Mouse (Mus musculus) CH12.LX (cell line): ENCODE measurements at regions not wholly inside any gene's neighbourhood (a gene's known extent, or its start where the extent isn't known, plus 50 kb on each side); places are given as distances from the start of the nearest gene placed in this dataset.
A peak's percentile ranks its signal among the peaks of the same experiment; 100 is the strongest.

Experiments used
- DNase-seq: peaks from one replicate; pipeline ENCODE4 v3.0.0-alpha.2; 2013; ENCODE audit errors: extremely low read depth
- H3K27ac ChIP-seq: 2 replicates; pipeline ENCODE4 v1.5.1; 2012; ENCODE audit warnings: low read depth, mild to moderate bottlenecking, control low read depth, moderate library complexity; ENCODE audit not compliant: insufficient read depth
- H3K27me3 ChIP-seq: replicated peaks from 2 replicates; pipeline ENCODE3; 2012; ENCODE audit warnings: inconsistent platforms
- H3K36me3 ChIP-seq, 2 experiments: replicated peaks in 1 of 2; 2 replicates each; pipeline versions ENCODE3 to v1.6.1; 2012; ENCODE audit warnings: inconsistent platforms in 1 of 2, low read length in 1 of 2, mild to moderate bottlenecking in 1 of 2, mixed read lengths in 1 of 2, moderate library complexity in 1 of 2; ENCODE audit not compliant: control insufficient read depth in 1 of 2, insufficient read depth in 1 of 2
- H3K4me1 ChIP-seq, 2 experiments: 2 replicates each; pipeline ENCODE4 v1.6.1; 2012; ENCODE audit warnings: inconsistent platforms in 1 of 2, moderate library complexity in 1 of 2; ENCODE audit not compliant: insufficient read depth in 2 of 2, control insufficient read depth in 1 of 2
- H3K4me2 ChIP-seq: 2 replicates; pipeline ENCODE4 v1.6.1; 2012; ENCODE audit warnings: low read depth, mild to moderate bottlenecking, control low read depth; ENCODE audit not compliant: poor library complexity, insufficient read depth, severe bottlenecking
- H3K4me3 ChIP-seq, 3 experiments: fragments of 150-350 bp in 1 of 3; sonication (generic) in 1 of 3; replicated peaks in 1 of 3; 2 replicates each; pipeline versions ENCODE3 to v1.5.1; 2011 to 2012; ENCODE audit warnings: low read depth in 2 of 3, low read length in 2 of 3, mild to moderate bottlenecking in 2 of 3, moderate library complexity in 2 of 3, control low read depth in 1 of 3, improper control_type of control experiment in 1 of 3, inconsistent platforms in 1 of 3, mixed read lengths in 1 of 3; ENCODE audit not compliant: poor library complexity in 1 of 3
- H3K79me2 ChIP-seq: replicated peaks from 2 replicates; pipeline ENCODE4 v1.6.1; 2012; ENCODE audit warnings: mild to moderate bottlenecking, moderate library complexity; ENCODE audit not compliant: control insufficient read depth, poor library complexity, insufficient read depth, severe bottlenecking; ENCODE audit errors: extremely low read depth
- H3K9ac ChIP-seq: 2 replicates; pipeline ENCODE4 v1.6.1; 2012; ENCODE audit warnings: low read depth, mild to moderate bottlenecking, control low read depth, moderate library complexity; ENCODE audit not compliant: insufficient read depth
- H3K9me3 ChIP-seq: replicated peaks from 2 replicates; pipeline ENCODE3; 2012; ENCODE audit warnings: low read length, inconsistent platforms, mixed read lengths
- CHD1 ChIP-seq: IDR thresholded peaks from 2 replicates; pipeline ENCODE4 v1.6.1; 2012; ENCODE audit warnings: low read depth, low read length, improper control_type of control experiment, inconsistent platforms
- CHD2 ChIP-seq: IDR thresholded peaks from 2 replicates; pipeline ENCODE4 v1.6.1; 2011; ENCODE audit warnings: low read length, improper control_type of control experiment
- CTCF ChIP-seq, 2 experiments: IDR thresholded peaks in 1 of 2; conservative IDR thresholded peaks in 1 of 2; 2 replicates each; pipeline ENCODE4 v1.5.1; 2011 to 2012; ENCODE audit warnings: low read depth in 2 of 2, low read length in 2 of 2, improper control_type of control experiment in 1 of 2, inconsistent platforms in 1 of 2, mild to moderate bottlenecking in 1 of 2, moderate library complexity in 1 of 2
- E2F4 ChIP-seq: IDR thresholded peaks from 2 replicates; pipeline ENCODE4 v1.6.1; 2011; ENCODE audit warnings: low read depth, low read length, improper control_type of control experiment; ENCODE audit not compliant: insufficient replicate concordance
- ETS1 ChIP-seq: conservative IDR thresholded peaks from 2 replicates; pipeline ENCODE4 v1.6.1; 2012; ENCODE audit warnings: low read depth, mild to moderate bottlenecking, inconsistent platforms, low read length, improper control_type of control experiment, moderate library complexity
- GABPA ChIP-seq: IDR thresholded peaks from 2 replicates; pipeline ENCODE4 v1.6.1; 2012; ENCODE audit warnings: low read depth, low read length, improper control_type of control experiment, inconsistent platforms; ENCODE audit not compliant: insufficient replicate concordance
- HCFC1 ChIP-seq: IDR thresholded peaks from 2 replicates; pipeline ENCODE4 v1.6.1; 2012; ENCODE audit warnings: low read depth, mild to moderate bottlenecking, inconsistent platforms, low read length, improper control_type of control experiment
- IRF4 ChIP-seq: IDR thresholded peaks from 2 replicates; pipeline ENCODE4 v1.6.1; 2014; ENCODE audit warnings: low read depth, mild to moderate bottlenecking, inconsistent platforms, low read length, improper control_type of control experiment
- KAT2A ChIP-seq: IDR thresholded peaks from 2 replicates; pipeline ENCODE4 v1.6.1; 2012; ENCODE audit warnings: low read length, improper control_type of control experiment, inconsistent platforms; ENCODE audit not compliant: insufficient replicate concordance
- MAZ ChIP-seq: IDR thresholded peaks from 2 replicates; pipeline ENCODE4 v1.6.1; 2012; ENCODE audit warnings: low read depth, mild to moderate bottlenecking, inconsistent platforms, low read length, improper control_type of control experiment, moderate library complexity
- MYC ChIP-seq: IDR thresholded peaks from 2 replicates; pipeline ENCODE4 v1.6.1; 2011; ENCODE audit warnings: low read depth, mild to moderate bottlenecking, improper control_type of control experiment, low read length
- NELFE ChIP-seq: IDR thresholded peaks from 2 replicates; pipeline ENCODE4 v1.6.1; 2011; ENCODE audit warnings: low read depth, low read length, improper control_type of control experiment
- NRF1 ChIP-seq: IDR thresholded peaks from 2 replicates; pipeline ENCODE4 v1.6.1; 2014; ENCODE audit warnings: low read depth, mild to moderate bottlenecking, inconsistent platforms, low read length, improper control_type of control experiment, moderate library complexity
- PAX5 ChIP-seq: IDR thresholded peaks from 2 replicates; pipeline ENCODE4 v1.6.1; 2012; ENCODE audit warnings: low read length, inconsistent platforms, mixed read lengths
- POLR2AphosphoS2 ChIP-seq: IDR thresholded peaks from 2 replicates; pipeline ENCODE4 v1.6.1; 2011; ENCODE audit warnings: low read depth, low read length, improper control_type of control experiment
- RAD21 ChIP-seq: IDR thresholded peaks from 2 replicates; pipeline ENCODE4 v1.6.1; 2011; ENCODE audit warnings: low read depth, mild to moderate bottlenecking, low read length, improper control_type of control experiment, moderate library complexity
- RCOR1 ChIP-seq: conservative IDR thresholded peaks from 2 replicates; pipeline ENCODE4 v1.6.1; 2012; ENCODE audit warnings: low read depth, mild to moderate bottlenecking, inconsistent platforms, low read length, improper control_type of control experiment
- SIN3A ChIP-seq: IDR thresholded peaks from 2 replicates; pipeline ENCODE4 v1.6.1; 2012; ENCODE audit warnings: low read length, improper control_type of control experiment, inconsistent platforms
- SMC3 ChIP-seq: IDR thresholded peaks from 2 replicates; pipeline ENCODE4 v1.6.1; 2011; ENCODE audit warnings: low read depth, low read length, improper control_type of control experiment
- TBP ChIP-seq: conservative IDR thresholded peaks from 2 replicates; pipeline ENCODE4 v1.6.1; 2011; ENCODE audit warnings: low read depth, low read length, improper control_type of control experiment
- UBTF ChIP-seq: IDR thresholded peaks from 2 replicates; pipeline ENCODE4 v1.6.1; 2012; ENCODE audit warnings: low read depth, mild to moderate bottlenecking, inconsistent platforms, low read length, improper control_type of control experiment, moderate library complexity
- USF1 ChIP-seq: IDR thresholded peaks from 2 replicates; pipeline ENCODE4 v1.6.1; 2014; ENCODE audit warnings: low read depth, mild to moderate bottlenecking, inconsistent platforms, low read length, improper control_type of control experiment
- dilution Hi-C: fragments of 300-500 bp; cut with MboI; formaldehyde crosslinking; loops from 2 replicates; pipeline ENCODE4 v1.14.3; 2020; ENCODE audit warnings: low sequenced_read_pairs; ENCODE audit not compliant: extremely low pct_unique_long_range_greater_than_20kb, extremely low pct_ligation_motif_present
- in situ Hi-C: fragments of 300-500 bp; cut with MboI; formaldehyde crosslinking; loops from 3 replicates; pipeline ENCODE4 v1.14.3; 2019; ENCODE audit warnings: low sequenced_read_pairs, low pct_ligation_motif_present, low pct_unique_long_range_greater_than_20kb, mixed read lengths

- H3K79me2 ChIP-seq, result no peaks in the 10 kb centered on the region
- H3K36me3 ChIP-seq, result no peaks in the 10 kb centered on the region
- peaks cover 0 to 3% of the 10 kb centered on the region in 2 experiments; a peak in 1 of 4 replicates for H3K4me1 ChIP-seq
- H3K4me3 ChIP-seq, result no peak overlapping the region
- TF ChIP-seq HCFC1 (no peak), USF1 (no peak), UBTF (no peak), GABPA (no peak), POLR2AphosphoS2 (no peak), IRF4 (no peak), RCOR1 (no peak), MAZ (no peak), CHD2 (no peak), SIN3A (no peak), NELFE (no peak), PAX5 (no peak), CHD1 (no peak), ETS1 (no peak), KAT2A (no peak), MYC (no peak), TBP (no peak), E2F4 (no peak)
- dilution Hi-C loops (no loop called here), in situ Hi-C loops (no loop called here)
- H3K27me3 ChIP-seq, result no peaks in the 10 kb centered on the region
- DNase-seq, result no peak
- H3K4me2 ChIP-seq, result no peak overlapping the region
- H3K9ac ChIP-seq, result no peak overlapping the region
- no peaks in the 10 kb centered on the region for H3K9me3 ChIP-seq
- H3K27ac ChIP-seq, result no peak overlapping the region
Observed at GRCm38 (mm10) chr14:120652034-120652433, 173.8 kb downstream of the Rap2a start.

GRCm38 (mm10) chr14:120660321-120660781 is 182.1 kb downstream of the Rap2a start:
- Histone ChIP-seq H3K4me1 (no peaks in the 10 kb centered on the region), H3K9me3 (no peaks in the 10 kb centered on the region), H3K4me2 (no peak overlapping the region), H3K4me3 (no peak overlapping the region), H3K9ac (no peak overlapping the region), H3K36me3 (no peaks in the 10 kb centered on the region)
- in situ Hi-C loops (no loop called here), dilution Hi-C loops (no loop called here)
- TF ChIP-seq CTCF (conservative IDR thresholded peaks at IDR 0.05 in 1 of 2, IDR thresholded peaks at IDR 0.05 in 1 of 2; ENCODE audit: low read depth in 2 of 2, low read length in 2 of 2) (peak in 1 of 2 experiments; percentile 54; a peak in 2 of 4 replicates), NRF1 (no peak), SMC3 (peak; percentile 35), RAD21 (peak; percentile 51)
- TF ChIP-seq, all 38 proteins: peak for 3
- Histone ChIP-seq H3K27ac (no peak overlapping the region), H3K27me3 (no peaks in the 10 kb centered on the region), H3K79me2 (no peaks in the 10 kb centered on the region)
- no peak for DNase-seq
